Mouse (Mus musculus): ENCODE results near the gene Tet2. TPM values are rescaled to one million over a fixed set of nuclear protein-coding genes. Genes with fewer than 3 reads are reported as not detected.
A peak's percentile ranks its signal among the peaks of the same experiment; 100 is the strongest.
"Not testable (repeated sequence)": the region's sequence is repeated elsewhere in the genome, so short reads cannot be mapped to it uniquely, and the experiment has no call there.

The Tet2 gene
- polyA plus RNA-seq (2015; fragmentation: Nextera tagmentation; extraction: Ambion mirVana) = 12.5 and 13.5 TPM in 2 replicates

DNA sequence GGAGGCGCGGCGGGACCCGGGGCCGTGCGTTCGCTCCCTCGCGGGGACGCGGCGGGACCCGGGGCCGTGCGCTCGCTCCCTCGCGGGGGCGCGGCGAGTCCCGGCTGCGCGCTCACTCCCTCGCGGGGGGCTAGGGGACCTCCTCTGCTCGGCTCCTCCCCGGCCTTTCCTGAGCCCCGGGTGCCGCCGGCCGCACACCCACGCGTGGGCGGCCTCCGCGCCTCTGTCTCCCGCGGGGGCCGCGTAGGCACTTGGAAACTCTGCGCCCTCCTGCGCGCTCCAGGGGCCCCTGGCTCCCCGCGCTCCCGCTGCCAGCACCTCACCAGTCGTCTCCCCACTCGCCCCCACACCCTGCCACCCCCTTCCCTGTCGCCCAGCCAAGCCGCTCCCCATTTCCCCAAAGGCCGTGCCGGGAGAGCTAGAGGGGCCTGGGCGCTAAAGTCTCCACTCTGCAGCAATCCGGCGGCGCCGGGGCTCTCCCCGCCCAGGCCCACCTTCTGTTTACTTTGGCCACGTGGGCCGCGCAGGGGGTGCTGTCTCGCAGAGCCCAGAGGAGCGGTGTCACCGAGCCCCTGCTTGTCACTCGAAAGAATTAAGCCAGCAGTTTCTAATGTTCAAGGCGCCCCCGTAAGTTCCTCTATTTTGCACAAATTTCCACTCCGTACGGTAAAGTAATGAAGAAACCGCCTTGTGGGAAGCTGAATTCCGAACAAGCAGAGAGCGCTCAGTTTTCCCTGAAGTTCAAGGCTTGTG, at the start of gene Tet2:
Tet2 (minus strand) TSS at position 589 of the 753 bp plus-strand sequence.
- Histone ChIP-seq H3K27ac (peak within 1 kb of the TSS; percentile 96), H3K4me3 (replicated peaks; ENCODE audit: low read depth, low read length) (peak within 1 kb of the TSS; percentile 85), H3K4me1 (replicated peaks; ENCODE audit: insufficient read depth, low read length) (0 out of 2 replicates have a peak, but pooled peaks cover 5% of the 10 kb centered on the region), H3K36me3 (ENCODE audit: insufficient read depth, low read length) (no peaks in the 10 kb centered on the region), H3K4me2 (ENCODE audit: low read length) (peak within 1 kb of the TSS; percentile 86), H3K9ac (ENCODE audit: low read depth, low read length) (peak within 1 kb of the TSS; percentile 89), H3K27me3 (ENCODE audit: insufficient read depth, low read length) (no peaks in the 10 kb centered on the region), H3K9me3 (replicated peaks; ENCODE audit: low read length) (no peaks in the 10 kb centered on the region)
- under 1% methylated on average over 46 of the region's 73 CpGs for WGBS
- ATAC-seq (replicated peaks; ENCODE audit: low FRiP score, low read depth) = peak; percentile 58; the same call in 1 of the 2 replicates
- peak; percentile 74 for DNase-seq (ENCODE audit: low spot score)
- no peak for TF ChIP-seq CTCF (IDR thresholded peaks at IDR 0.05; ENCODE audit: low read depth)

DNA sequence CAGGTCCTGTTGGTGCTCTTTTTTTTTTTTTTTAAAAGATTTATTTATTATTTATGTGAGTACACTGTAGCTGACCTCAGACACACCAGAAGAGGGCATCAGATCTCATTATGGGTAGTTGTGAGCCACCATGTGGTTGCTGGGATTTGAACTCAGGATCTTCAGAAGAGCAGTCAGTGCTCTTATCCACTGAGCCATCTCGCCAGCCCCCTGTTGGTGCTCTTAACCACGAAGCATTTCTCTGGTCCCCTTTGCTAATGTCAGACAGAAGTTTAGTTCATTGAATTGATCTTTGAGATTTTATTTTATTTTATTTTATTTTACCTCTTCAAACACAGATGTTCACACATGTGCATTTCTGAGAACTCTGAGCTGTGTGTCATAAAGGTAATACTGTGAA, 48.1 kb upstream of the Tet2 start:
- not testable (repeated sequence) for H3K4me1 ChIP-seq (replicated peaks; ENCODE audit: insufficient read depth, low read length); H3K27ac ChIP-seq; H3K9ac ChIP-seq (ENCODE audit: low read depth, low read length); H3K4me3 ChIP-seq (replicated peaks; ENCODE audit: low read depth, low read length); H3K9me3 ChIP-seq (replicated peaks; ENCODE audit: low read length); H3K4me2 ChIP-seq (ENCODE audit: low read length); DNase-seq (ENCODE audit: low spot score); H3K36me3 ChIP-seq (ENCODE audit: insufficient read depth, low read length); H3K27me3 ChIP-seq (ENCODE audit: insufficient read depth, low read length); ATAC-seq (replicated peaks; ENCODE audit: low FRiP score, low read depth)
- WGBS = 91% methylated on average over 2 of the region's 2 CpGs

DNA sequence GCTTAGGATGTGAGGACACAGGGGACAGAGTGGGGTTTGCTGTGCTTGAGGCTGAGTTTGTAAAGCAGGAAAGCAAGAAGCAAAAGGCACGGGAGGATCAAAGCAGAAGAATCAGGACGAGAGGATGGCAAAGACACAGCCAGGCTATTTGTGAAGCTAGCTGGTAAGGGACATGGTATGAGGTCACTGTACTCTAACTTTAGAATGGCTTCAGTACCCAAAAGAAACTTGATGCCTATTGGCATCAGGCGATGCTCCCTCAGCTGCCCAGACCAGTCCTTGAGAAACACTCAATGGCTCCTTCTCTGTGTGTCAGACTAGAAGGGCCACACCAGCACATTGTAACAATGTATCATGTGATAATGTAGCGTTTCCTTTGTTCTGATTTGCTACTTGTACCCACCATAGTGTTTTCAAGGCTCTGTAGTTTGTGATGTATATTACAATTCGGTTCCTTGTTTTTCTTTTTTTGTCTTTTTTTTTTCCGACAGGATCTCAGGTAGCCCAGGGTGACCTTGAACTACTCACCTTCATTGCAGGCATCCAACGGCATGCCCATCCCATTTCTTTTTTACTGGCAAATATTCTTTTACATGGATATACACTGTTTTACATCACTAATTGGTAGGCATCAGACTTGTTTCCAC, 45.7 kb upstream of the Tet2 start:
- TF ChIP-seq CTCF (IDR thresholded peaks at IDR 0.05; ENCODE audit: low read depth) = no peak
- WGBS = 89% methylated on average over 7 of the region's 7 CpGs
- no peak overlapping the region for H3K4me3 ChIP-seq (replicated peaks; ENCODE audit: low read depth, low read length)
- no peaks in the 10 kb centered on the region for H3K27me3 ChIP-seq (ENCODE audit: insufficient read depth, low read length)
- DNase-seq (ENCODE audit: low spot score) = no peak
- H3K27ac ChIP-seq = no peak overlapping the region
- no peak overlapping the region for H3K9ac ChIP-seq (ENCODE audit: low read depth, low read length)
- ATAC-seq (replicated peaks; ENCODE audit: low FRiP score, low read depth) = no peak
- H3K36me3 ChIP-seq (ENCODE audit: insufficient read depth, low read length) = no peaks in the 10 kb centered on the region
- no peak overlapping the region for H3K4me2 ChIP-seq (ENCODE audit: low read length)
- no peaks in the 10 kb centered on the region for H3K9me3 ChIP-seq (replicated peaks; ENCODE audit: low read length)
- H3K4me1 ChIP-seq (replicated peaks; ENCODE audit: insufficient read depth, low read length) = no peaks in the 10 kb centered on the region

DNA sequence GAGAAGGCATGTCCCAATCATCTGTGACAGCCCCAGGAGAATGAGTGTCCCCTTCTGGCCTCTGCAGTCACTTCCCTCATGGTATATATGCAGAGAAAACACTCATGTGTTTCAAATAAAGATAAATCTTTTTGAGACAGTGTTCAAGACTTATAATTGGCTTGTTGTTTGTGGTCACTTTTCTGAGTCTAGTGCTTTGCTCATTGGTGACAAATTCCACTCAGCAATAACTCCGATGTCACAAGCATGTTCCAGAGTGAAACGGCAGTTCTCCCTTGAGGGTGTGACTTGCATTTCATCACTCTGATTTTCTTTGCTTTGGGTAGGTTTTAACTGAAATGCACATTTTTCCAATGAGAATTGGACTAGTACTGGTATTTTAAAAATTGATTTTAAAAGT, 40.1 kb upstream of the Tet2 start:
- TF ChIP-seq CTCF (IDR thresholded peaks at IDR 0.05; ENCODE audit: low read depth) = no peak
- no peaks in the 10 kb centered on the region for H3K27me3 ChIP-seq (ENCODE audit: insufficient read depth, low read length)
- no peaks in the 10 kb centered on the region for H3K4me1 ChIP-seq (replicated peaks; ENCODE audit: insufficient read depth, low read length)
- no peak overlapping the region for H3K27ac ChIP-seq
- no peak overlapping the region for H3K4me2 ChIP-seq (ENCODE audit: low read length)
- no peak overlapping the region for H3K4me3 ChIP-seq (replicated peaks; ENCODE audit: low read depth, low read length)
- DNase-seq (ENCODE audit: low spot score) (no peak), ATAC-seq (replicated peaks; ENCODE audit: low FRiP score, low read depth) (no peak)
- 75% methylated on average over 2 of the region's 2 CpGs for WGBS
- H3K9ac ChIP-seq (ENCODE audit: low read depth, low read length) = no peak overlapping the region
- H3K9me3 ChIP-seq (replicated peaks; ENCODE audit: low read length) = no peaks in the 10 kb centered on the region
- no peaks in the 10 kb centered on the region for H3K36me3 ChIP-seq (ENCODE audit: insufficient read depth, low read length)

DNA sequence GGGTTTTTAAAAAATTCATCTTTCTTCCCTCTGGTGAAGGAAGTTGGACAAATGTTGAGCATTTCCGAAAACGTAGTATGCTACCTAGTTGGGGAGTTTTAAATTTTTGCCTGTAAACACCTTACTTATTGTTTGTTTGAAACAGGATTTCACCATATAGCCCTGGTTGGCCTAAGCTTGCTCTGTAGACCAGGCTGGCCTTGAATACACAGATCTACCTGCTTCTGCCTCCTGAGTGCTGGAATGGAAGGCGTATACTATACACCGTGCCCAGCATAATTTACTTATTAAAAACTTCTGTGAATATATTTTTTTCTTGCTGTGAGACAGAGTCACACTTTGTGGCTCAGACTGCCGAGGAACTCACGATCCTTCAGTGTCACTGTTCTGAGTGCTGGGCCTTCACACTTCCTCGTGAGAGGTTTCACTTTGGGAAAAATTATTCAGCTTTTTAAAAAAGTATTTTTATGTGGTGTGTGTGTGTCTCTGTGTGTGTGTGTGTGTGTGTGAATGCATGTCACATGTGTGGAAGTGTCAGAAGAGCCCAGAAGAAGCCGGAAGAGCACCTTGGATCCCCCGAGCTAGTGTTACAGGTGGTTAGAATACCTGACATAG, 38.6 kb upstream of the Tet2 start:
- no peak overlapping the region for H3K4me3 ChIP-seq (replicated peaks; ENCODE audit: low read depth, low read length)
- H3K36me3 ChIP-seq (ENCODE audit: insufficient read depth, low read length) = no peaks in the 10 kb centered on the region
- no peak overlapping the region for H3K27ac ChIP-seq
- no peaks in the 10 kb centered on the region for H3K4me1 ChIP-seq (replicated peaks; ENCODE audit: insufficient read depth, low read length)
- no peak for ATAC-seq (replicated peaks; ENCODE audit: low FRiP score, low read depth)
- no peak overlapping the region for H3K4me2 ChIP-seq (ENCODE audit: low read length)
- no peaks in the 10 kb centered on the region for H3K27me3 ChIP-seq (ENCODE audit: insufficient read depth, low read length)
- TF ChIP-seq CTCF (IDR thresholded peaks at IDR 0.05; ENCODE audit: low read depth) = no peak
- no peaks in the 10 kb centered on the region for H3K9me3 ChIP-seq (replicated peaks; ENCODE audit: low read length)
- no peak overlapping the region for H3K9ac ChIP-seq (ENCODE audit: low read depth, low read length)
- DNase-seq (ENCODE audit: low spot score) = no peak
- WGBS = 87% methylated on average over 9 of the region's 9 CpGs

DNA sequence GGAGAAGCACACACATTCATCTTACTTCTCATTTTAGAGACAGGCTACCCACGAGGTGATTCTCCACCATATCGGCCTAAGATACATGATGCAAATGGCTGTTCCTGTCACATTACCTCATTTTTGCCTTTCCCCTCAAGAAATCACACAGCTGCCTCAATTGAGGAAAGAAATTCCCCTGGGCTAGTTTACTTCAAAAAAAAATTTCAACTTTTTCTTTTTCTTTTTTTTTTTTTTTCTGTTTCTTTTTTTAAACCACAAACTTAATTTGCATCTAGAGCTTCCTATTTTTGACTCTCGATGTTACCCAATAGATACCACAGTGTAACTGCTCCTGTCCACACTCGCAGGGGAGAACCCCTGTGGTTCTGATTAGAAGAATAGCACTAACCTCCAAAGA, 38.0 kb upstream of the Tet2 start:
- WGBS = 78% methylated on average over 4 of the region's 4 CpGs
- Histone ChIP-seq H3K4me1 (replicated peaks; ENCODE audit: insufficient read depth, low read length) (no peaks in the 10 kb centered on the region), H3K27ac (no peak overlapping the region), H3K27me3 (ENCODE audit: insufficient read depth, low read length) (no peaks in the 10 kb centered on the region), H3K9me3 (replicated peaks; ENCODE audit: low read length) (no peaks in the 10 kb centered on the region), H3K9ac (ENCODE audit: low read depth, low read length) (no peak overlapping the region), H3K36me3 (ENCODE audit: insufficient read depth, low read length) (no peaks in the 10 kb centered on the region), H3K4me3 (replicated peaks; ENCODE audit: low read depth, low read length) (no peak overlapping the region), H3K4me2 (ENCODE audit: low read length) (no peak overlapping the region)
- TF ChIP-seq CTCF (IDR thresholded peaks at IDR 0.05; ENCODE audit: low read depth) = no peak
- ATAC-seq (replicated peaks; ENCODE audit: low FRiP score, low read depth) (no peak), DNase-seq (ENCODE audit: low spot score) (no peak)
